Mouse (Mus musculus) spleen, adult 2 months (tissue): Measurements from ENCODE around the gene Ccne1. TPM values are rescaled to one million over a fixed set of nuclear protein-coding genes. Genes with fewer than 3 reads are reported as not detected.

Source experiments
- DNase-seq, 2 experiments: peaks; one replicate each; pipeline versions ENCODE4 v3.0.0 to v3.0.0-alpha.2; 2012 to 2021; ENCODE audit warnings: low spot score in 2 of 2, low read depth in 1 of 2
- H3K27ac ChIP-seq: fragments of 200-500 bp; 2 replicates; pipeline ENCODE4 v1.5.1; 2012; ENCODE audit warnings: low read length, inconsistent platforms; ENCODE audit not compliant: insufficient read depth
- H3K27me3 ChIP-seq: fragments of 200-500 bp; 2 replicates; pipeline ENCODE4 v1.6.1; 2012; ENCODE audit warnings: mild to moderate bottlenecking, moderate library complexity, low read length, inconsistent platforms; ENCODE audit not compliant: control insufficient read depth, insufficient read depth
- H3K36me3 ChIP-seq: fragments of 200-500 bp; 2 replicates; pipeline ENCODE4 v1.6.1; 2012; ENCODE audit warnings: mild to moderate bottlenecking, low read length, inconsistent platforms; ENCODE audit not compliant: control insufficient read depth, insufficient read depth
- H3K4me1 ChIP-seq: fragments of 200-500 bp; 2 replicates; pipeline ENCODE4 v1.6.1; 2011; ENCODE audit warnings: inconsistent platforms; ENCODE audit not compliant: control insufficient read depth, insufficient read depth, insufficient read length
- H3K4me3 ChIP-seq: fragments of 200-500 bp; 2 replicates; pipeline ENCODE4 v1.5.1; 2011; ENCODE audit warnings: mild to moderate bottlenecking, inconsistent platforms; ENCODE audit not compliant: insufficient read depth, insufficient read length; ENCODE audit errors: extremely low read depth
- CTCF ChIP-seq: fragments of 200-500 bp; IDR thresholded peaks from 2 replicates; pipeline ENCODE4 v1.5.1; 2011; ENCODE audit warnings: mild to moderate bottlenecking, inconsistent platforms; ENCODE audit not compliant: insufficient read depth, insufficient read length, insufficient replicate concordance; ENCODE audit errors: extremely low read depth
- POLR2A ChIP-seq: fragments of 200-500 bp; IDR thresholded peaks from 2 replicates; pipeline ENCODE4 v1.6.1; 2011; ENCODE audit warnings: low read depth, low read length, inconsistent platforms
- WGBS: fragments of 180-500 bp; shearing (Covaris S2); methylation state at CpG from one replicate; pipeline ENCODE4 v1.1.7; 2018; 5-methylcytosine and 5-hydroxymethylcytosine counted together
- polyA plus RNA-seq: library from polyadenylated mRNA; depleted of rRNA; stranded (reverse); fragments of >200 nt; gene quantifications from 2 replicates; pipeline ENCODE4 v1.2.3, GENCODE M21; 2012

The Ccne1 gene
- polyA plus RNA-seq, 1 experiment, result 9.1 TPM

DNA sequence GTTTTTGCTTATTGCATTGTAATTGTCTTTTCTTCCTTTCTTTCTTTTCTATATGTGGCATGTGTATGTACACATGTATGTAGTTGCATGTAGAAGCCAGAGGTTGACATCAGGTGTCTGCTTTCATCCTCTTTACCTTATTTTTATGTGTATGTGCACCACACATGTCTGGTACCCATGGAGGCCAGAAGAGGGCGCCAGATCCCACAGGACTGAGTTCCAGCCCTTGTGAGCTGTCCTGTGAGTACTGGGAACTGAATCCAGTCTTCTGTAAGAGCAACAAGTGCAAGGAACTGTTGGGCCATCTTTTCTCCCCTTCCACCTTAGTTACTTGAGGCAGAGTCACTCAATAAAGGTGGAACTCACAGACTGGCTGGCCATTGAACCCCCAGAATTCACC lies 11.3 kb upstream of the Ccne1 start:
- Histone ChIP-seq H3K4me3 (no peak overlapping the region), H3K36me3 (no peaks in the 10 kb centered on the region), H3K27me3 (no peaks in the 10 kb centered on the region), H3K4me1 (no peaks in the 10 kb centered on the region), H3K27ac (no peak overlapping the region)
- TF ChIP-seq CTCF (no peak), POLR2A (no peak)
- no peak for DNase-seq
- 10% methylated on average over 1 of the region's 1 CpGs for WGBS

DNA sequence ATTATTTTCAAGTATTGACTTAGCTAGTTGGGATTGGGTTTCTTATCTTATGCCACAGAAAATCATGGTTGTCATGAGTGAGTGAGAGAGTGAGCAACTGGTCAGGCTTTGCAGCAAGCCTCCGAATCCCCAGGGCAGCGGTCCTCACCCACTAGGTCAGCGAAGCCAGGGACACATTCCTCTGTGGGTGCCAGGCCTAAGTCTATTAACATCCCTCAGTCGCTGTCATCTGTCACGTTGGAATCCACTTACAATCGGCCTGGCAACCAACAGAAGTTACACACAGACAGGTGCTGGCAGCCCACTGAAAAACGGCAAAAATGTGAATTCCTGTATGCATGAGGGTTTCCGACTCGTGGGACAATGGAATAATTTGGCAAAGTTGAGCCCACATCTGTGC lies 5.1 kb upstream of the Ccne1 start:
- Histone ChIP-seq H3K36me3 (no peaks in the 10 kb centered on the region), H3K27ac (no peak overlapping the region), H3K27me3 (no peaks in the 10 kb centered on the region), H3K4me3 (no peak overlapping the region), H3K4me1 (peaks cover 4% of the 10 kb centered on the region; the same call in 1 of the 2 replicates)
- TF ChIP-seq POLR2A (no peak), CTCF (no peak)
- DNase-seq, result no peak
- 93% methylated on average over 9 of the region's 9 CpGs for WGBS

GRCm38 (mm10) chr7:38111996-38112395 lies 4.7 kb upstream of the Ccne1 start:
- H3K4me1 ChIP-seq, result peaks cover 4% of the 10 kb centered on the region; the same call in 1 of the 2 replicates
- DNase-seq, result no peak
- no peak overlapping the region for H3K27ac ChIP-seq
- H3K36me3 ChIP-seq, result no peaks in the 10 kb centered on the region
- TF ChIP-seq CTCF, result no peak
- no peak for TF ChIP-seq POLR2A
- no peak overlapping the region for H3K4me3 ChIP-seq
- WGBS, result 74% methylated on average over 3 of the region's 3 CpGs
- H3K27me3 ChIP-seq, result no peaks in the 10 kb centered on the region

DNA sequence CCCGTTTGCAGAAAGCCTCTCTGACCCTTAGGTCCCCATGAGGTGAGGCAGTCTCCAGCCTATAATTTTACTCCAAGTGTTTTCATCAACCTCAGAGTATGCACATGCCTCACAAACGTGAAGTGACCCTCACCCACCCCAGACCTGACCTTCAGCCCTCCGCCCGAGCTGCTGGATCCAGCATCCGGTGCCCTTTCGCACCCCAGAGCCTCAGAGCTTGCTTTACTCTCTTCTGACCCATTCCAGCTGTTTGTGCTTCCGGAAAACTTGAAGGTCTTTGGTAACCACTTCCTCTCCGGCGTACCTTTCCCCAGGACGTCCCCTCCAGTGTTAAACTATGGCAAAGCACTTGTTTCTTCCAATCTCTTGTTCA lies 912 bp upstream of the Ccne1 start:
- Histone ChIP-seq H3K36me3 (no peaks in the 10 kb centered on the region), H3K27me3 (no peaks in the 10 kb centered on the region), H3K4me3 (peak overlapping the region; percentile 96), H3K27ac (peak overlapping the region; percentile 89), H3K4me1 (peaks cover 15% of the 10 kb centered on the region)
- TF ChIP-seq POLR2A, result no peak
- TF ChIP-seq CTCF, result no peak
- 4% methylated on average over 10 of the region's 10 CpGs for WGBS
- DNase-seq, result peak in 1 of 2 experiments; percentile 21

DNA sequence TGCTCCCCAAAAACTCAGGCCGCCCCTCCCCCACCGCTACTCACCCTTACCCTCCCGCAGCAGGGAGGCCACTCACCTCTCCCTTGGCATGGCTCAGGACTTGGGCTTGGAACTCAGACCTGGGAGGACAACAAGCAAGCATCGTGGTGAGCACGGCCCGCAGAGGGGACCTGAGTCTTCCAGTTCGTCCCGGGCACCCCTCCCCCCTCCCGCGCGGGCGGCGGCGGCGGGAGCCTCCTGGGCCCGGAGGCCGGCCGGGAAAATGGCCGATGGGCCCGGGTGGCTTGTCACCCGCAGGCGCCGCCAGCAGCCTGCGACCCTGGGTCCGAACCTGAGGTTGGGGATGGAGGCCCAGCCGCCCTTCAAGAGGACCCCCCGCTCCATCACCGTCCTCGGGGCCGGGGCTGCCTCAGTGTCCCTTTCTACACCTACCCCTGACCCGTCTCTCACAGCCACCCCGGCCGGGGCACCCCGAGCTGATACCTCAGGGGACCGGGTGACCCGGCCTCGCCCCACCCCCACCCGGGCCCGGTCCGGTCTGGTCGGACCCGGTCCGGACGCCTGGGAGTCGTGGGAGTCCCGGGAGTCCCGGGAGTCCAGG lies 523 bp downstream of the Ccne1 start:
- no peak overlapping the region for H3K27ac ChIP-seq
- peak in 1 of 2 experiments; percentile 37 for DNase-seq
- 1% methylated on average over 46 of the region's 47 CpGs for WGBS

DNA sequence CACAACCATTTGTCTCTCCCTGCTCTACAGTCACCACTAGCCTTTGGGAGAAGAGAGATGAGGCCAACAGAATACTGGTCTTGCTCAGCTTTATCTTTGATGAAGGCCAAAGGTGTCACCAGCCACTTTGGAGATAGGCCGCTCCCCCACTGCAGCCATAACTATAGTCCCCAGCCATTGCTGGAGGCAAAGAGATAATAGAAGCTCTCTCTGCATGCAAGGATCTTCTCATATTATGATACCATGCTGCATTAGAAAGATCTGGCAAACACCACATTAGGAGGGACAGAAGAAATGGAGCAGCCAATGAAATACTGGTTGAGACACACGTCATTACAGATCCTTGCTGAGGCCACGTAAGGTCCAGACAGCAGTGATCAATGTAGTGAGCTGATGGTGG lies 2.0 kb downstream of the Ccne1 start:
- no peak overlapping the region for H3K4me3 ChIP-seq
- peaks cover 15% of the 10 kb centered on the region for H3K4me1 ChIP-seq
- no peaks in the 10 kb centered on the region for H3K27me3 ChIP-seq
- TF ChIP-seq POLR2A (no peak), CTCF (no peak)
- peaks cover 3% of the 10 kb centered on the region for H3K36me3 ChIP-seq
- H3K27ac ChIP-seq, result peak overlapping the region; percentile 42; the same call in 1 of the 2 replicates
- 80% methylated on average over 3 of the region's 3 CpGs for WGBS
- no peak for DNase-seq

More for the DNA sequence above, 523 bp downstream of the Ccne1 start:
- peaks cover 15% of the 10 kb centered on the region for H3K4me1 ChIP-seq
- no peaks in the 10 kb centered on the region for H3K27me3 ChIP-seq
- 0 out of 2 replicates have a peak, but pooled peaks cover 2% of the 10 kb centered on the region for H3K36me3 ChIP-seq
- no peak for TF ChIP-seq POLR2A
- TF ChIP-seq CTCF, result no peak
- peak overlapping the region; percentile 69 for H3K4me3 ChIP-seq

- peaks cover 15% of the 10 kb centered on the region for H3K4me1 ChIP-seq
- H3K27ac ChIP-seq, result peak overlapping the region; percentile 51
- peaks cover 6% of the 10 kb centered on the region for H3K36me3 ChIP-seq
- DNase-seq, result peak; percentile 24 to 41
- H3K4me3 ChIP-seq, result no peak overlapping the region
- TF ChIP-seq CTCF, result peak; percentile 1; the same call in 1 of the 2 replicates
- TF ChIP-seq POLR2A, result no peak
- WGBS, result 46% methylated on average over 5 of the region's 5 CpGs
- no peaks in the 10 kb centered on the region for H3K27me3 ChIP-seq
Measured at GRCm38 (mm10) chr7:38104097-38104496, 3.2 kb downstream of the Ccne1 start.
